ENCODE assay signal across 11 mouse cellular contexts in the genomic region with DNA sequence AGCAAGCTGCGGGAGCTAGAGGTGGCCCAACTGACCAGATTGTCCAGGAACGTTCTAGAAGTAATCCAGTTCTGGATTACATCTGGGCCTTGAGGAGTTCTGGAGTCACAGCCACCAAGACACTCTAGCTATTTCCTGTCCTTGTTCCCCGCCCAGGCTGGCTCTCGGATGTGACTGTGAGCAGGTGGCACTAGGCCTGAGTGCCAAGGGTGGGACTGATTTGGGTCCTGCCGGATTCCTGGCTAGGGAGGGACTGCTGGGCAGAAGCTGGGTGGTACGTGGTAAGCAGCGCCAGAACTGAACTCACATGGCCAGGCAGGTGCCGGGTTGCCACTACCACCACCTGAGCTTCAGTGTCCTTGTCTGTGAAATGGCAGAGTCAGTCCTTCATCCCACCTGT. TPM values are rescaled to one million over a fixed set of nuclear protein-coding genes. Genes with fewer than 3 reads are reported as not detected.
DNase-seq lines count a peak whose midpoint lies in the region; ATAC-seq lines count a peak whose summit lies in the region.
"Had no signal": no experiment of that assay in that cellular context is flagged by ENCODE, and none has a peak within 500 bp of the region (broad histone marks: within the 10 kb centered on the region; RNA-seq: fewer than 3 reads in every experiment).

No protein-coding gene starts in this region.

- WGBS in embryonic facial prominence, embryonic 13.5 days, result 88% methylated on average over 8 of the region's 8 CpGs
- WGBS in embryonic facial prominence, embryonic 10.5 days, result 91% methylated on average over 8 of the region's 8 CpGs
- WGBS in liver, embryonic 11.5 days, result 78% methylated on average over 8 of the region's 8 CpGs

- no peaks in the 10 kb centered on the region for H3K9me3 ChIP-seq in embryonic facial prominence, embryonic 13.5 days
- H3K9me3 ChIP-seq in embryonic facial prominence, embryonic 10.5 days, result no peaks in the 10 kb centered on the region
- H3K9me3 ChIP-seq in liver, embryonic 11.5 days (ENCODE audit: control insufficient read depth, low read length), result no peaks in the 10 kb centered on the region
- H3K9me3 ChIP-seq: embryonic facial prominence, embryonic 12.5 days; neural tube, embryonic 13.5 days had no signal

- H3K4me3 ChIP-seq in embryonic facial prominence, embryonic 13.5 days, result no peak overlapping the region
- no peak overlapping the region for H3K4me3 ChIP-seq in embryonic facial prominence, embryonic 10.5 days
- H3K4me3 ChIP-seq in liver, embryonic 11.5 days (ENCODE audit: low read depth, low read length), result no peak overlapping the region
- H3K4me3 ChIP-seq: embryonic facial prominence, embryonic 12.5 days; neural tube, embryonic 13.5 days had no signal

- H3K9ac ChIP-seq in embryonic facial prominence, embryonic 13.5 days, result 0 out of 2 replicates have a peak overlapping the region, but pooled peaks have one; percentile 23
- no peak overlapping the region for H3K9ac ChIP-seq in liver, embryonic 11.5 days (ENCODE audit: low read depth, low read length)
- H3K9ac ChIP-seq: embryonic facial prominence, embryonic 12.5 days had no signal

- H3K4me1 ChIP-seq in embryonic facial prominence, embryonic 13.5 days, result peaks cover 6% of the 10 kb centered on the region
- H3K4me1 ChIP-seq in embryonic facial prominence, embryonic 10.5 days, result peaks cover 13% of the 10 kb centered on the region
- H3K4me1 ChIP-seq in liver, embryonic 11.5 days (replicated peaks; ENCODE audit: control insufficient read depth, insufficient read depth, low read length), result peaks cover 48% of the 10 kb centered on the region
- H3K4me1 ChIP-seq: embryonic facial prominence, embryonic 12.5 days had no signal

- no peak for DNase-seq in embryonic facial prominence, embryonic 10.5 days (ENCODE audit: low spot score)
- DNase-seq in liver, embryonic 11.5 days (ENCODE audit: low spot score), result no peak
- no peak for DNase-seq in liver
- DNase-seq in induced T-regulatory cell, adult 2 months (ENCODE audit: low read depth), result peak; percentile 43
- peak; percentile 52 for DNase-seq in naive thymus-derived CD4-positive, alpha-beta T cell, adult 2 months (ENCODE audit: low read depth)
- no peak for DNase-seq in B cell, adult 2 months
- DNase-seq in left cerebral cortex, adult 9 months (ENCODE audit: low spot score in 2 of 2), result no peak

- no peak overlapping the region for H3K4me2 ChIP-seq in embryonic facial prominence, embryonic 13.5 days
- H3K4me2 ChIP-seq in liver, embryonic 11.5 days, result peak overlapping the region; percentile 44
- H3K4me2 ChIP-seq: embryonic facial prominence, embryonic 12.5 days; neural tube, embryonic 13.5 days had no signal

- H3K27ac ChIP-seq in embryonic facial prominence, embryonic 13.5 days, result no peak overlapping the region
- H3K27ac ChIP-seq in embryonic facial prominence, embryonic 10.5 days (replicated peaks), result no peak overlapping the region
- peak overlapping the region; percentile 53; the same call in 1 of the 2 replicates for H3K27ac ChIP-seq in liver, embryonic 11.5 days (ENCODE audit: low read depth, low read length)
- H3K27ac ChIP-seq: embryonic facial prominence, embryonic 12.5 days; neural tube, embryonic 13.5 days had no signal

- peaks cover 5% of the 10 kb centered on the region; the same call in 1 of the 2 replicates for H3K36me3 ChIP-seq in embryonic facial prominence, embryonic 13.5 days
- H3K36me3 ChIP-seq in embryonic facial prominence, embryonic 10.5 days (replicated peaks), result no peaks in the 10 kb centered on the region
- no peaks in the 10 kb centered on the region for H3K36me3 ChIP-seq in liver, embryonic 11.5 days (ENCODE audit: control insufficient read depth, insufficient read depth, low read length)
- H3K36me3 ChIP-seq: embryonic facial prominence, embryonic 12.5 days; neural tube, embryonic 13.5 days had no signal

- ATAC-seq in embryonic facial prominence, embryonic 13.5 days (ENCODE audit: insufficient number of reproducible peaks, insufficient read depth, low FRiP score, low TSS enrichment, low read depth), result no peak
- no peak for ATAC-seq in liver, embryonic 11.5 days (replicated peaks; ENCODE audit: low FRiP score)
- ATAC-seq: inflammation-experienced regulatory T-cells, adult 6 months had no signal

- H3K27me3 ChIP-seq in embryonic facial prominence, embryonic 13.5 days, result no peaks in the 10 kb centered on the region
- H3K27me3 ChIP-seq in embryonic facial prominence, embryonic 10.5 days (replicated peaks; ENCODE audit: low read depth, poor library complexity, severe bottlenecking), result no peaks in the 10 kb centered on the region
- H3K27me3 ChIP-seq in liver, embryonic 11.5 days (replicated peaks; ENCODE audit: control insufficient read depth, insufficient read depth, low read length), result no peaks in the 10 kb centered on the region
- H3K27me3 ChIP-seq: embryonic facial prominence, embryonic 12.5 days; neural tube, embryonic 13.5 days had no signal

RNA-seq across cellular contexts. Expression of a gene that starts 26.7 kb away (rescaled TPM):
- polyA plus RNA-seq in embryonic facial prominence, embryonic 13.5 days (2015; fragmentation: Nextera tagmentation; extraction: Ambion mirVana), result 74.5 and 79.8 TPM in 2 replicates
- 72.9 and 73.7 TPM in 2 replicates for polyA plus RNA-seq in embryonic facial prominence, embryonic 10.5 days (2016; fragmentation: Nextera tagmentation; extraction: Ambion mirVana)
- polyA plus RNA-seq in liver, embryonic 11.5 days (2014; fragmentation: Nextera tagmentation; extraction: Ambion mirVana), result 72.7 and 79.5 TPM in 2 replicates

RNA-seq across cellular contexts. Expression of a gene that starts 39.8 kb away (rescaled TPM):
- 47.0 and 53.5 TPM in 2 replicates for polyA plus RNA-seq in embryonic facial prominence, embryonic 13.5 days (2015; fragmentation: Nextera tagmentation; extraction: Ambion mirVana)
- 64.0 and 71.1 TPM in 2 replicates for polyA plus RNA-seq in embryonic facial prominence, embryonic 10.5 days (2016; fragmentation: Nextera tagmentation; extraction: Ambion mirVana)
- 59.2 and 60.2 TPM in 2 replicates for polyA plus RNA-seq in liver, embryonic 11.5 days (2014; fragmentation: Nextera tagmentation; extraction: Ambion mirVana)

RNA-seq across cellular contexts. Expression of a gene that starts 58.7 kb away (rescaled TPM):
- 112 and 123 TPM in 2 replicates for polyA plus RNA-seq in embryonic facial prominence, embryonic 13.5 days (2015; fragmentation: Nextera tagmentation; extraction: Ambion mirVana)
- 119 and 121 TPM in 2 replicates for polyA plus RNA-seq in embryonic facial prominence, embryonic 10.5 days (2016; fragmentation: Nextera tagmentation; extraction: Ambion mirVana)
- polyA plus RNA-seq in liver, embryonic 11.5 days (2014; fragmentation: Nextera tagmentation; extraction: Ambion mirVana), result 68.6 and 70.2 TPM in 2 replicates

Comparison
In these comparisons a context has a peak if more than half of its experiments do, and no peak if none do; other contexts are left out.
1. DNase-seq: peak in induced T-regulatory cell, adult 2 months (single experiment) and naive thymus-derived CD4-positive, alpha-beta T cell, adult 2 months (single experiment); none in embryonic facial prominence, embryonic 10.5 days (single experiment), liver, embryonic 11.5 days (single experiment), liver (single experiment), B cell, adult 2 months (0 of 2) and left cerebral cortex, adult 9 months (0 of 2).